Mouse (Mus musculus) embryonic facial prominence, embryonic 11.5 days (tissue): ENCODE measurements around the gene Pitpna. TPM values are rescaled to one million over a fixed set of nuclear protein-coding genes. Genes with fewer than 3 reads are reported as not detected.
A peak's percentile ranks its signal among the peaks of the same experiment; 100 is the strongest.

ENCODE experiments used
- ATAC-seq: fragments of 200-750 bp; cut with Nextera tagmentation; replicated peaks from 2 replicates; pipeline ENCODE4 v1.8.0; 2017; ENCODE audit warnings: low read depth; ENCODE audit not compliant: insufficient number of reproducible peaks, low FRiP score, low TSS enrichment
- DNase-seq: peaks from one replicate; pipeline ENCODE4 v3.0.0-alpha.2; 2015; ENCODE audit warnings: low spot score
- H3K27ac ChIP-seq: fragments of 300-500 bp; sonication (generic); replicated peaks from 2 replicates; pipeline ENCODE4 v1.5.1; 2014; ENCODE audit warnings: mild to moderate bottlenecking, low read depth, low read length, control low read depth
- H3K27me3 ChIP-seq: fragments of 300-500 bp; sonication (generic); 2 replicates; pipeline ENCODE4 v1.6.1; 2014; ENCODE audit warnings: mild to moderate bottlenecking, low read length, moderate library complexity, mixed read lengths; ENCODE audit not compliant: control insufficient read depth, insufficient read depth
- H3K36me3 ChIP-seq: fragments of 300-500 bp; sonication (generic); replicated peaks from 2 replicates; pipeline ENCODE4 v1.6.1; 2014; ENCODE audit warnings: low read depth, mild to moderate bottlenecking, low read length, moderate library complexity, mixed read lengths; ENCODE audit not compliant: control insufficient read depth, insufficient read depth
- H3K4me1 ChIP-seq: fragments of 300-500 bp; sonication (generic); 2 replicates; pipeline ENCODE4 v1.6.1; 2014; ENCODE audit warnings: low read length, mixed read lengths; ENCODE audit not compliant: control insufficient read depth, insufficient read depth
- H3K4me2 ChIP-seq: fragments of 300-500 bp; sonication (generic); 2 replicates; pipeline ENCODE4 v1.6.1; 2014; ENCODE audit warnings: low read depth, mild to moderate bottlenecking, control low read depth, low read length, moderate library complexity
- H3K4me3 ChIP-seq: fragments of 300-500 bp; sonication (generic); 2 replicates; pipeline ENCODE4 v1.5.1; 2014; ENCODE audit warnings: low read depth, low read length, control low read depth
- H3K9ac ChIP-seq: fragments of 300-500 bp; sonication (generic); replicated peaks from 2 replicates; pipeline ENCODE4 v1.6.1; 2014; ENCODE audit warnings: mild to moderate bottlenecking, control low read depth, low read length
- H3K9me3 ChIP-seq: fragments of 300-500 bp; sonication (generic); replicated peaks from 2 replicates; pipeline ENCODE4 v1.6.1; 2016; ENCODE audit warnings: mild to moderate bottlenecking, low read length, inconsistent platforms, mixed read lengths; ENCODE audit not compliant: control insufficient read depth
- WGBS: fragments of 180-500 bp; shearing (Covaris S2); extraction: QIAGEN DNeasy Blood & Tissue Kit; methylation state at CpG from one replicate; pipeline ENCODE4 v1.1.7; 2014; 5-methylcytosine and 5-hydroxymethylcytosine counted together
- polyA plus RNA-seq: library from polyadenylated mRNA; unstranded; fragments of >200 nt; fragmentation: Nextera tagmentation; extraction: Ambion mirVana; gene quantifications from 2 replicates; pipeline ENCODE4 v1.2.1, GENCODE M21; 2014

The Pitpna gene
- polyA plus RNA-seq, 1 experiment from 2014 or later, result 83.0 TPM

DNA sequence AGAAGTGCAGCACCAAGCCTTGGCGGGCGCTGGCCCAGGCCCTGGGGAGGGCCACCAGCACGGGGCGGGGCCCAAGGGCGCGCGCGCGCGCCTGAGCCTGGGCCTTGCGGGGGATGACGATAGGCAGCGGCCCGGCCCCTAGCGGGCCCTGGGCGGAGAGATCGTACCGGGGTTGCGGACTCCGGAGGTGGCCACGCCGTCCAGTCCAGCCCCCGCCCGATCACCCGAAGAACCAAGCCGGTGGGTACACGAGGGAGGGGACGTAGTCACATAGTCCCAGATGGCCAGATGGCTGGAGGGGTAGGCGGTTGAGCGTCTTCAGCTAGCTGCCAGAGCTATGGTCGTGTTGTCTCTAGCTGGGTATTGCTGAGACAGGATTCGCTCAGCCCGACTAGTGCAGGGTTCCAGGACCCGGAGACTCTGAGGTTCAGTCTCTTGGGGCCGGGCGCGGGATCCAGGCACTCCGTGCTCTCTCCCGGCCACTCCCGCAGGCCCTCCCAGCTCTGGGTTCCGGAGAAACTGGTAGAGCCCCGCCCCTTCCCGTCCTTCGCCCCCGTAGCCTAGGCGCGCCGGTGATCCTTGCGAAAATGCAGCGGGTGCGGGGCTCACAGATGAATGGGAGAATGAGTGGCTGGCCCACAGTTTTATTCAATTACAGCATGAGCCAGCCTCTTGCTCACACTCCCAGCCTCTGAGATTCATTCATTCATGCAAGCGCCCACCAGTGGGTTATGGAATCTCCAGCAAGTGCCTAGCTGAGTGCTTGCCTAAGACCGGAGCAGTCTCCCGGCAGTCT, 63.7 kb downstream of the Pitpna start:
- H3K4me1 ChIP-seq, result peaks cover 9% of the 10 kb centered on the region
- DNase-seq (peak; percentile 70), ATAC-seq (peak; percentile 45)
- peak overlapping the region; percentile 91 for H3K4me2 ChIP-seq
- H3K9me3 ChIP-seq, result no peaks in the 10 kb centered on the region
- H3K9ac ChIP-seq, result peak overlapping the region; percentile 78
- no peaks in the 10 kb centered on the region for H3K36me3 ChIP-seq
- peaks cover 15% of the 10 kb centered on the region for H3K27me3 ChIP-seq
- peak overlapping the region; percentile 67 for H3K4me3 ChIP-seq
- under 1% methylated on average over 51 of the region's 54 CpGs for WGBS
- peak overlapping the region; percentile 35; the same call in 1 of the 2 replicates for H3K27ac ChIP-seq

DNA sequence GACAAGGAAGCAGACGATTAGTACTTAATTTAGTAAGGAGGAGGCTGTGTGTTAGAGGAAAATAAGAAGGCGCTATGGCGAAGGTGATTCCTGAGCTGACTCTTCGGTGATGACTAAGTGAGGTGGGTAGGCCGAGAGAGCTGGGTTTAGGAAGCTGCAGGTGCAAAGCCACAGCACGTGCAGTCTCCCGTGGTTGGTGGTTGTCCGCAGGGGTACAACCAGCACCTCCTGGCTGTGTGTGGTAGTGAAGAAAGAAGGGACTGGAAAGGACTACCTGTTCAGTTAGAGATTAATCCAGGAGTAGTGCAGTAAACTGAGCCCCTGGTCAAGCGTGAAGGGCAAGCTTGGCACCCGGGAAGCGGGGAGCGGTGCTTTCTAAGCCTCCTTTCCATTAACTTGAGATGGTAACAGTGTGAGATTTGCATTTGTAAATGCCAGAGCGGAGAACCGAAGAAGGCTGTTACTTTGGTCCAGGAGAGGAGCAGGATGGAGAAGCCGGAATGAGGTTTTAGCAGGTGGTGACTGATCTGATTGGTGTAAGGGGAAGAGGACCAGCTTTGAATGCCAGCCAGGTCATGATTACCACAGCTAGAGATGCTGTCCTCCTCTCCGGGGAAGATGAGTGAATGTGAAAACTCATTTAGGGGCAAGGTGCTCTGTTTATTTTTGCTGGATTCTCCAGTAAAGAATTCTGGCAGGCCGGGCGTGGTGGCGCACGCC, 64.5 kb downstream of the Pitpna start:
- Histone ChIP-seq H3K4me2 (peak overlapping the region; percentile 91), H3K9me3 (no peaks in the 10 kb centered on the region), H3K36me3 (no peaks in the 10 kb centered on the region), H3K9ac (peak overlapping the region; percentile 78), H3K27ac (no peak overlapping the region), H3K4me1 (peaks cover 9% of the 10 kb centered on the region), H3K4me3 (peak overlapping the region; percentile 67), H3K27me3 (peaks cover 15% of the 10 kb centered on the region)
- WGBS, result 17% methylated on average over 20 of the region's 20 CpGs
- ATAC-seq, result no peak
- no peak for DNase-seq

- no peaks in the 10 kb centered on the region for H3K36me3 ChIP-seq
- peaks cover 9% of the 10 kb centered on the region for H3K4me1 ChIP-seq
- ATAC-seq (no peak), DNase-seq (no peak)
- no peaks in the 10 kb centered on the region for H3K9me3 ChIP-seq
- H3K4me3 ChIP-seq, result 0 out of 2 replicates have a peak overlapping the region, but pooled peaks have one; percentile 2
- H3K27me3 ChIP-seq, result peaks cover 15% of the 10 kb centered on the region
- peak overlapping the region; percentile 94; the same call in 1 of the 2 replicates for H3K4me2 ChIP-seq
- 28% methylated on average over 14 of the region's 14 CpGs for WGBS
- H3K27ac ChIP-seq, result no peak overlapping the region
- H3K9ac ChIP-seq, result no peak overlapping the region
Observed at GRCm38 (mm10) chr11:75652942-75653684, 65.2 kb downstream of the Pitpna start.

DNA sequence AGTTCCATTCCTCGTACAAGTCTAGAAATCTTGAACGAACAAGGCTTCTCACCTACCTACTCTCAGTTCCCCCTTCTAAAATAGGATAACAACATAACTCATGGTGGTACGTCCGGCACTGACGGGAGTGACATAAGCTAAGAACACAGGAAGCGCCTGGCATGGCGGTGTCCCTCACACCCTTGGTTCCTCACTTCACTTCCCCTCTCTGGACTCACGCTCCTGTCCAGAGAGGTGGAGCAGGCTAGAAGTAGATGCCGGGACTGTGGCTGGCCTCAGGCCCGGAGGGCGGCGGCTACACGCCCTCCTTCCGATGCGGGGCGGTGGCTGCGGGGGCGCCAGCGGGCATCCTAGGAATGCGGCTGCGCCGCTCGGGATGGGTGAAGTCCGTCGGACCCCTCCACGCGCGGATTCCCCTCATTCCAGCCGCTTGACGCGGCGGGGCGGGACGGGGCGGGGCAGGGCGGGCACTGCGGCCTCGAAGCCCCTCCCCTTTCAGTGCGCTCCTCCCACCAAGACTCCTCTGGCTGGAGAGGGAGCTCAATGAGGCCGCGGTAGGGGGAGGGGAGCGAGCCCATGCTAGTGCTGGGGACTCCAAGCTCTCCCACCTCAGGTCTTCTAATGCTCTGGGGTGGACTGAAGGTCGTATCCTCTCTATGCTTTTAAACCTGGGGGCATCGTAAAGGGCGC, 66.0 kb downstream of the Pitpna start:
- H3K4me3 ChIP-seq, result peak overlapping the region; percentile 46
- ATAC-seq (peak; percentile 12; the same call in 1 of the 2 replicates), DNase-seq (peak; percentile 88)
- no peaks in the 10 kb centered on the region for H3K9me3 ChIP-seq
- 1% methylated on average over 33 of the region's 45 CpGs for WGBS
- H3K27me3 ChIP-seq, result peaks cover 15% of the 10 kb centered on the region
- peak overlapping the region; percentile 94 for H3K4me2 ChIP-seq
- H3K4me1 ChIP-seq, result peaks cover 9% of the 10 kb centered on the region
- H3K9ac ChIP-seq, result peak overlapping the region; percentile 37; the same call in 1 of the 2 replicates
- no peaks in the 10 kb centered on the region for H3K36me3 ChIP-seq
- no peak overlapping the region for H3K27ac ChIP-seq

- no peaks in the 10 kb centered on the region for H3K36me3 ChIP-seq
- peak overlapping the region; percentile 46 for H3K4me3 ChIP-seq
- peaks cover 15% of the 10 kb centered on the region for H3K27me3 ChIP-seq
- no peak overlapping the region for H3K9ac ChIP-seq
- WGBS, result 41% methylated on average over 25 of the region's 25 CpGs
- no peak for ATAC-seq
- H3K4me2 ChIP-seq, result peak overlapping the region; percentile 94
- H3K4me1 ChIP-seq, result peaks cover 9% of the 10 kb centered on the region
- no peak overlapping the region for H3K27ac ChIP-seq
- DNase-seq, result no peak
- no peaks in the 10 kb centered on the region for H3K9me3 ChIP-seq
Observed at GRCm38 (mm10) chr11:75654471-75655390, 66.8 kb downstream of the Pitpna start.

DNA sequence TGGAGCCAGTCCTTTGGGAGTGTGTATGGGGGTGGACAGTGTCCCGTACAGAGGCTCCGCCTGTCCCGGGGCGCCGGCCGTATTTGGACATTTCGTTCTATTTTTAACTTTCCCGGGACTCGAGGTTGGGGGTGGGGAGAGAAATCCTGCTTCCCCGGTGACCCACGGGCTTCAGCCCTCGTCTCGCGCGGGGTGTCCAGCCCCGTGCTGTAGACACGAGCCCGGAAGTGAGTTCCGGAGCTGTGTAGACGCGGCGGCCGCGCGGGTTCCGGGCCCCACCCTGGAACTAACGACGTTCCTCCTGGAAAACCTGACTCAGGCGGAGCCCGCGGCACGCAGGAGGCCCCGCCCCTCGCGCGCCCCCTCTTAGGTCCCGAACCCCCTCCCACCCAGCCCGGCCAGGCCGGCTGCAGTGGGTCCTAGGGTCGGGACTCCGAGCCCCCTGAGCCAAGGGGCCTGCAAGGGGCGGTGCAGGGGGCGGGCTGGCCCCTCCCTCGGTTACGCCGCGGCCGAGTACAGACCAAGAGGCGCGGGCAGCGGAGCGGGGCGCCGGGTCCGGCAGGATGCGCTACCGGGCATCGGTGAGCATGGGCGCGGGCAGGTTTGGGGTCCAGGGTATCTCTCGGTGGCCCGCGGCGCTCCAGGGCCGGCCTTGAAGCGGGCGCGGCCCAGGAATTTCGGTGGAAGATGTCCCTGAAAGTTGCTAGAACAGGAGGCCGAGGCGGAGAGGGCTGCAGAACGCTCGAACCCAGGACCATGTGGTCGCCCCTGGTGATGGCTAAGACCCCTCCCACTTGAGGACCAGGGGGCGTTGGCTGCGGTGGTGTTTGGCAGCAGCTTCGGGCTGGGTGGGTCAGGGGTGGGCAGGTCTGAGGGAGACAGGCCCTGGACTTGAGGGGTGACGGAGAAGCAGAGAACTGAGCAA, 68.0 kb downstream of the Pitpna start:
- H3K9ac ChIP-seq, result peak overlapping the region; percentile 74
- peak; percentile 69 for DNase-seq
- H3K4me1 ChIP-seq, result peaks cover 9% of the 10 kb centered on the region
- WGBS, result under 1% methylated on average over 78 of the region's 78 CpGs
- H3K27me3 ChIP-seq, result peaks cover 15% of the 10 kb centered on the region
- H3K36me3 ChIP-seq, result no peaks in the 10 kb centered on the region
- H3K27ac ChIP-seq, result no peak overlapping the region
- no peaks in the 10 kb centered on the region for H3K9me3 ChIP-seq
- ATAC-seq, result no peak; the same call in 1 of the 2 replicates
- H3K4me2 ChIP-seq, result peak overlapping the region; percentile 89
- H3K4me3 ChIP-seq, result peak overlapping the region; percentile 53
